Mouse (Mus musculus): ENCODE measurements around the gene Arhgap17. TPM values are rescaled to one million over a fixed set of nuclear protein-coding genes. Genes with fewer than 3 reads are reported as not detected.

Arhgap17 gene
- total and polyA plus RNA-seq, 3 experiments, result 2.6 to 124 (median 33.7) TPM

- Histone ChIP-seq H3K4me3 (ENCODE audit: control insufficient read depth in 1 of 2, insufficient read depth in 1 of 2, low read depth in 2 of 2, low read length in 2 of 2) (no peak overlapping the region), H3K79me2 (ENCODE audit: control insufficient read depth, insufficient read depth, low read length, poor library complexity) (no peaks in the 10 kb centered on the region), H3K9ac (ENCODE audit: control insufficient read depth, low read depth, low read length, poor library complexity, severe bottlenecking) (no peak overlapping the region), H3K4me1 (ENCODE audit: control insufficient read depth in 1 of 2, insufficient read depth in 2 of 2, low read length in 2 of 2) (no peaks in the 10 kb centered on the region), H3K9me3 (replicated peaks; ENCODE audit: insufficient read depth, low read length) (no peaks in the 10 kb centered on the region), H3K27ac (ENCODE audit: control insufficient read depth, low read depth, low read length) (no peak overlapping the region), H3K27me3 (ENCODE audit: control insufficient read depth in 1 of 2, insufficient read depth in 2 of 2, low read length in 2 of 2) (no peaks in the 10 kb centered on the region), H3K36me3 (ENCODE audit: control insufficient read depth in 1 of 2, insufficient read depth in 2 of 2, low read length in 2 of 2) (peaks cover 0 to 6% of the 10 kb centered on the region in 2 experiments; a peak in 2 of 4 replicates)
- DNase-seq (ENCODE audit: low read depth, low spot score), result no peak
- TF ChIP-seq UBTF (IDR thresholded peaks at IDR 0.05; ENCODE audit: borderline replicate concordance, insufficient read depth, low read depth, low read length) (no peak), MEF2A (IDR thresholded peaks at IDR 0.05; ENCODE audit: extremely low read depth, insufficient replicate concordance, low read depth, low read length, poor library complexity, severe bottlenecking) (no peak), TBP (IDR thresholded peaks at IDR 0.05; ENCODE audit: low read depth, low read length) (no peak), ETS1 (IDR thresholded peaks at IDR 0.05; ENCODE audit: low read depth, low read length) (no peak), BHLHE40 (IDR thresholded peaks at IDR 0.05; ENCODE audit: borderline replicate concordance, low read depth, low read length) (no peak), TCF12 (IDR thresholded peaks at IDR 0.05; ENCODE audit: low read depth, low read length) (no peak)
Measured at GRCm38 (mm10) chr7:123397369-123397768, 27.7 kb upstream of the Arhgap17 start.

GRCm38 (mm10) chr7:123396900-123397299, 27.2 kb upstream of the Arhgap17 start:
- no peaks in the 10 kb centered on the region for H3K9me3 ChIP-seq (replicated peaks; ENCODE audit: insufficient read depth, low read length)
- no peaks in the 10 kb centered on the region for H3K4me1 ChIP-seq (ENCODE audit: control insufficient read depth in 1 of 2, insufficient read depth in 2 of 2, low read length in 2 of 2)
- H3K36me3 ChIP-seq (ENCODE audit: control insufficient read depth in 1 of 2, insufficient read depth in 2 of 2, low read length in 2 of 2), result peaks cover 0 to 6% of the 10 kb centered on the region in 2 experiments; a peak in 2 of 4 replicates
- DNase-seq (ENCODE audit: low read depth, low spot score), result no peak
- TF ChIP-seq GABPA (IDR thresholded peaks at IDR 0.05; ENCODE audit: low read depth, low read length), result no peak
- no peak for TF ChIP-seq TAL1 (IDR thresholded peaks at IDR 0.05; ENCODE audit: low read length)
- no peak for TF ChIP-seq JUND (IDR thresholded peaks at IDR 0.05; ENCODE audit: low read depth, low read length)
- no peak for TF ChIP-seq GATA1 (IDR thresholded peaks at IDR 0.05; ENCODE audit: low read depth, low read length)
- no peak for TF ChIP-seq USF1 (IDR thresholded peaks at IDR 0.05; ENCODE audit: low read depth, low read length)
- no peak for TF ChIP-seq MAFK (IDR thresholded peaks at IDR 0.05; ENCODE audit: borderline replicate concordance, low read depth, low read length)
- TF ChIP-seq BHLHE40 (IDR thresholded peaks at IDR 0.05; ENCODE audit: borderline replicate concordance, low read depth, low read length), result no peak
- TF ChIP-seq RCOR1 (IDR thresholded peaks at IDR 0.05; ENCODE audit: low read depth, low read length), result no peak
- TF ChIP-seq MAX (IDR thresholded peaks at IDR 0.05; ENCODE audit: low read length), result no peak
- no peak overlapping the region for H3K9ac ChIP-seq (ENCODE audit: control insufficient read depth, low read depth, low read length, poor library complexity, severe bottlenecking)
- no peak overlapping the region for H3K27ac ChIP-seq (ENCODE audit: control insufficient read depth, low read depth, low read length)
- H3K27me3 ChIP-seq (ENCODE audit: control insufficient read depth in 1 of 2, insufficient read depth in 2 of 2, low read length in 2 of 2), result no peaks in the 10 kb centered on the region
- no peaks in the 10 kb centered on the region for H3K79me2 ChIP-seq (ENCODE audit: control insufficient read depth, insufficient read depth, low read length, poor library complexity)
- no peak overlapping the region for H3K4me3 ChIP-seq (ENCODE audit: control insufficient read depth in 1 of 2, insufficient read depth in 1 of 2, low read depth in 2 of 2, low read length in 2 of 2)

- no peaks in the 10 kb centered on the region for H3K27me3 ChIP-seq (ENCODE audit: control insufficient read depth in 1 of 2, insufficient read depth in 2 of 2, low read length in 2 of 2)
- H3K36me3 ChIP-seq (ENCODE audit: control insufficient read depth in 1 of 2, insufficient read depth in 2 of 2, low read length in 2 of 2), result no peaks in the 10 kb centered on the region; a peak in 1 of 4 replicates
- no peak overlapping the region for H3K27ac ChIP-seq (ENCODE audit: control insufficient read depth, low read depth, low read length)
- H3K9ac ChIP-seq (ENCODE audit: control insufficient read depth, low read depth, low read length, poor library complexity, severe bottlenecking), result no peak overlapping the region
- TF ChIP-seq SMC3 (IDR thresholded peaks at IDR 0.05; ENCODE audit: low read depth, low read length) (no peak), MAFK (IDR thresholded peaks at IDR 0.05; ENCODE audit: borderline replicate concordance, low read depth, low read length) (no peak), ZC3H11A (IDR thresholded peaks at IDR 0.05; ENCODE audit: low read depth, low read length) (no peak), ELF1 (IDR thresholded peaks at IDR 0.05; ENCODE audit: low read depth, low read length) (no peak), CTCF (IDR thresholded peaks at IDR 0.05 in 2 of 3, conservative IDR thresholded peaks at IDR 0.05 in 1 of 3; ENCODE audit: control insufficient read depth in 1 of 3, insufficient read depth in 1 of 3, low read depth in 2 of 3, low read length in 3 of 3, poor library complexity in 1 of 3, severe bottlenecking in 1 of 3) (no peak), ZMIZ1 (IDR thresholded peaks at IDR 0.05; ENCODE audit: low read depth, low read length) (no peak), CHD2 (IDR thresholded peaks at IDR 0.05; ENCODE audit: low read length) (no peak), MXI1 (IDR thresholded peaks at IDR 0.05; ENCODE audit: low read depth, low read length) (no peak), POLR2AphosphoS5 (IDR thresholded peaks at IDR 0.05; ENCODE audit: borderline replicate concordance, low read depth, low read length) (no peak), JUND (IDR thresholded peaks at IDR 0.05; ENCODE audit: low read depth, low read length) (no peak), POLR2AphosphoS2 (IDR thresholded peaks at IDR 0.05; ENCODE audit: low read length) (no peak), EP300 (IDR thresholded peaks at IDR 0.05; ENCODE audit: low read depth in 1 of 2, low read length in 2 of 2) (no peak), MAZ (IDR thresholded peaks at IDR 0.05; ENCODE audit: low read depth, low read length) (no peak), CHD1 (IDR thresholded peaks at IDR 0.05; ENCODE audit: low read depth, low read length) (no peak)
- H3K4me3 ChIP-seq (ENCODE audit: control insufficient read depth in 1 of 2, insufficient read depth in 1 of 2, low read depth in 2 of 2, low read length in 2 of 2), result no peak overlapping the region
- no peaks in the 10 kb centered on the region for H3K79me2 ChIP-seq (ENCODE audit: control insufficient read depth, insufficient read depth, low read length, poor library complexity)
- DNase-seq (ENCODE audit: low read depth, low spot score), result no peak
- H3K4me1 ChIP-seq (ENCODE audit: control insufficient read depth in 1 of 2, insufficient read depth in 2 of 2, low read length in 2 of 2), result no peaks in the 10 kb centered on the region
- no peaks in the 10 kb centered on the region for H3K9me3 ChIP-seq (replicated peaks; ENCODE audit: insufficient read depth, low read length)
Measured at GRCm38 (mm10) chr7:123394271-123394670, 24.6 kb upstream of the Arhgap17 start.
